Mouse (Mus musculus) neutrophil, adult 5-6 weeks (primary cell): ENCODE results near the gene Nkx2-5. TPM values are rescaled to one million over a fixed set of nuclear protein-coding genes. Genes with fewer than 3 reads are reported as not detected.
A peak's percentile ranks its signal among the peaks of the same experiment; 100 is the strongest.

ENCODE experiments used
- ATAC-seq: fragments of 151-379, 151-347 bp; 2 replicates; pipeline ENCODE4 v1.8.0; 2017; ENCODE audit warnings: mild to moderate bottlenecking, moderate TSS enrichment; ENCODE audit not compliant: insufficient number of reproducible peaks, poor library complexity, low FRiP score, severe bottlenecking; ENCODE audit errors: extremely low read depth
- total RNA-seq: library from RNA; stranded (forward); fragments of 200-1000 nt; gene quantifications from 2 replicates; pipeline ENCODE4 v1.2.3, GENCODE M21; 2017

Nkx2-5 gene
- total RNA-seq, 1 experiment from 2014 or later, result not detected

- no peak for ATAC-seq
These were observed 51.6 kb downstream of the Nkx2-5 start for GRCm38 (mm10) chr17:26793068-26793765.

DNA sequence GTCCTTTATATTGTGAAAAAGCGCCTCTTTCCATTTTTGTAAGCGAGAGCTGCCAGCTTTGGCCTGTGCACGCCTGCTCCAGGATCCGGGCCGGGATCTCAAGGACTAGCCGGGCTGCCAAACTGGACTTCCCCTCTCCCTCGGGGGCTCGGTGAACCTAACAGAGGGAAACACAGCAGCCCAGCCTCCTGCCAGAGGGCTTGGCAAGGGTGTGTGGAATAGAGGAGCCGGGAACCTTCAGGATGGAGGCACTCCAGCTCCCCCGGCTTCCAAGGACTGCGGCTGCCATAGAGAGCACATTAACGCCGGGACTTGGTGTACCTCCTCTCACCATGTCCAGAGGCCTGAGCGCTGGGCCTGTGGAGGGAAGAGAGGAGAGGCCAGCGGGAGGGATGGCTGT, 52.7 kb downstream of the Nkx2-5 start:
- ATAC-seq, result no peak

DNA sequence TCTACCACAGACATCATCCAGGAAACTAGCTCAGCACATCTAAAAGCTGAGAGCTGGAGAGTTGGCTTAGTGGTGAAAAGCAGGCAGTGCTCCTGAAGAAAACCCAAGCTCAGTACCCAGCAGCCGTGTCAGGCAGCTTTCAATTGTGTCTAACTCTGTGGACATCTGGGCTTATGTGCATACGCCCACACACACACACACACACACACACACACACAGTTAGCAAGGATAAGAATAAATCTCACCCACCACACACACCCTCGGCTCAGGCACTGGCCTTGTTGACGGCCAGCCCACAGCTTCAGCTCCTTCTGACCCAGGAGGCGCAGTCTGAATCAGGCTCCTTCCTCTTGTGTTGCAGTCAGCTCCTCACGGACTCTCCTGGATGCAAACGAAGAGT, 53.2 kb downstream of the Nkx2-5 start:
- ATAC-seq, result no peak

- peak; percentile 60 for ATAC-seq
These were observed 54.3 kb downstream of the Nkx2-5 start for GRCm38 (mm10) chr17:26790269-26791214.

- peak; percentile 18; the same call in 1 of the 2 replicates for ATAC-seq
These were observed 55.1 kb downstream of the Nkx2-5 start for GRCm38 (mm10) chr17:26789460-26790268.

- ATAC-seq, result no peak
These were observed 55.8 kb downstream of the Nkx2-5 start for GRCm38 (mm10) chr17:26788986-26789385.

Other genes with a start within 250 kb of the Nkx2-5 start
- gene Atp6v0e, start 181.8 kb downstream of the Nkx2-5 start, total RNA-seq, result 252 and 266 TPM in 2 replicates
- 181 and 193 TPM in 2 replicates for gene Crebrf, start 129.4 kb downstream of the Nkx2-5 start, total RNA-seq
- gene Bnip1, start 63.9 kb downstream of the Nkx2-5 start, total RNA-seq, result 31.8 and 35.1 TPM in 2 replicates
- 2.2 and 6.8 TPM in 2 replicates for gene Kifc5b, start 72.1 kb upstream of the Nkx2-5 start, total RNA-seq
- gene Phf1, start 88.0 kb upstream of the Nkx2-5 start, total RNA-seq, result 80.8 and 95.3 TPM in 2 replicates
- gene Cuta, start 94.6 kb upstream of the Nkx2-5 start, total RNA-seq, result 19.9 and 22.3 TPM in 2 replicates
- 0.86 and 0.93 TPM in 2 replicates for gene Syngap1, start 96.2 kb upstream of the Nkx2-5 start, total RNA-seq
- gene Zbtb9, start 128.2 kb upstream of the Nkx2-5 start, total RNA-seq, result 20.9 and 32.8 TPM in 2 replicates
- gene Bak1, start 184.0 kb upstream of the Nkx2-5 start, total RNA-seq, result 27.1 and 32.5 TPM in 2 replicates
- 71.1 and 73.7 TPM in 2 replicates for gene Itpr3, start 212.3 kb upstream of the Nkx2-5 start, total RNA-seq